Mouse (Mus musculus): Measurements from ENCODE around the gene Tmem51.

DNA sequence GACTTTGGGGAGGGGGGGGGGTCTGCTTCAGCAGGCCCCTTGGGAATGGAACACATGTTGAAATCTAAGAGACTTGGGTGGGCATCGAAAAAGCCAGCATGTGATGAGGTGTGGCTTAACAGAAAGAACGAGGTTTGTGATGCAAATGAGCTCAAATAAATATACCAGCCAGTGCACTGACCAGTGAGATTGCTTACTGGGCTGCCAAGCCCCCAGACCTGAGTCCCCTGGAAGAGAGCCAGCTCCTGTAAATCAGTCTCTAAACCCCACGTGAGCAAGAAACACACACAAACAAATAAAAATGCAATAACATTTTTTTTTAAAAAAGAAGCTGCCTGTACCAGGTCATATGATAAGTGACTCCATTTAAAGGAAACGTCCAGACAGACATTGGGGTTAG lies 17.5 kb downstream of the Tmem51 start:
- no peak for TF ChIP-seq CTCF (IDR thresholded peaks at IDR 0.05; ENCODE audit: low read depth, low read length)
- TF ChIP-seq GATA1 (IDR thresholded peaks at IDR 0.05; ENCODE audit: borderline replicate concordance, low read length): no peak
- no peak for TF ChIP-seq TAL1 (conservative IDR thresholded peaks at IDR 0.05; ENCODE audit: low read depth, low read length)
- TF ChIP-seq GATA2 (IDR thresholded peaks at IDR 0.05; ENCODE audit: borderline replicate concordance, low read depth, low read length): no peak

Data from G1E (cell line).